Mouse (Mus musculus) lung, embryonic 14.5 days (tissue): ENCODE data around the gene Ppm1f. TPM values are rescaled to one million over a fixed set of nuclear protein-coding genes. Genes with fewer than 3 reads are reported as not detected.
"Not testable (repeated sequence)": the region's sequence is repeated elsewhere in the genome, so short reads cannot be mapped to it uniquely, and the experiment has no call there.

Source experiments
- ATAC-seq: fragments of 200-750 bp; cut with Nextera tagmentation; 2 replicates; pipeline ENCODE4 v1.8.0; 2017; ENCODE audit warnings: mild to moderate bottlenecking, moderate TSS enrichment, moderate library complexity; ENCODE audit not compliant: insufficient read depth
- DNase-seq: peaks from one replicate; pipeline ENCODE4 v3.0.0-alpha.2; 2015
- H3K27ac ChIP-seq: fragments of 300-500 bp; sonication (generic); 2 replicates; pipeline ENCODE4 v1.5.1; 2014; ENCODE audit warnings: low read depth, mild to moderate bottlenecking, moderate library complexity
- H3K27me3 ChIP-seq: fragments of 300-500 bp; sonication (generic); 2 replicates; pipeline ENCODE4 v1.6.1; 2014; ENCODE audit warnings: low read length, control low read depth; ENCODE audit not compliant: insufficient read depth
- H3K36me3 ChIP-seq: fragments of 300-500 bp; sonication (generic); 2 replicates; pipeline ENCODE4 v1.6.1; 2014; ENCODE audit warnings: control low read depth; ENCODE audit not compliant: insufficient read depth
- H3K4me1 ChIP-seq: fragments of 300-500 bp; sonication (generic); 2 replicates; pipeline ENCODE4 v1.6.1; 2014; ENCODE audit warnings: antibody characterized with exemption, control low read depth; ENCODE audit not compliant: insufficient read depth
- H3K4me2 ChIP-seq: fragments of 300-500 bp; sonication (generic); 2 replicates; pipeline ENCODE4 v1.6.1; 2014; ENCODE audit warnings: mild to moderate bottlenecking
- H3K4me3 ChIP-seq: fragments of 300-500 bp; sonication (generic); 2 replicates; pipeline ENCODE4 v1.5.1; 2014; ENCODE audit warnings: low read depth, low read length
- H3K9ac ChIP-seq: fragments of 300-500 bp; sonication (generic); 2 replicates; pipeline ENCODE4 v1.6.1; 2014
- H3K9me3 ChIP-seq: fragments of 300-500 bp; sonication (generic); 2 replicates; pipeline ENCODE4 v1.6.1; 2016; ENCODE audit warnings: low read depth, low read length, control low read depth
- CTCF ChIP-seq: IDR thresholded peaks from 2 replicates; pipeline ENCODE4 v1.5.1; 2016; ENCODE audit warnings: antibody characterized with exemption, low read depth
- WGBS: fragments of 180-500 bp; shearing (Covaris S2); extraction: QIAGEN DNeasy Blood & Tissue Kit; methylation state at CpG from one replicate; pipeline ENCODE4 v1.1.7; 2014; 5-methylcytosine and 5-hydroxymethylcytosine counted together
- polyA plus RNA-seq: library from polyadenylated mRNA; unstranded; fragments of >200 nt; fragmentation: Nextera tagmentation; extraction: Ambion mirVana; gene quantifications from 2 replicates; pipeline ENCODE4 v1.2.1, GENCODE M21; 2014

Ppm1f gene
- polyA plus RNA-seq = 27.6 and 29.4 TPM in 2 replicates

DNA sequence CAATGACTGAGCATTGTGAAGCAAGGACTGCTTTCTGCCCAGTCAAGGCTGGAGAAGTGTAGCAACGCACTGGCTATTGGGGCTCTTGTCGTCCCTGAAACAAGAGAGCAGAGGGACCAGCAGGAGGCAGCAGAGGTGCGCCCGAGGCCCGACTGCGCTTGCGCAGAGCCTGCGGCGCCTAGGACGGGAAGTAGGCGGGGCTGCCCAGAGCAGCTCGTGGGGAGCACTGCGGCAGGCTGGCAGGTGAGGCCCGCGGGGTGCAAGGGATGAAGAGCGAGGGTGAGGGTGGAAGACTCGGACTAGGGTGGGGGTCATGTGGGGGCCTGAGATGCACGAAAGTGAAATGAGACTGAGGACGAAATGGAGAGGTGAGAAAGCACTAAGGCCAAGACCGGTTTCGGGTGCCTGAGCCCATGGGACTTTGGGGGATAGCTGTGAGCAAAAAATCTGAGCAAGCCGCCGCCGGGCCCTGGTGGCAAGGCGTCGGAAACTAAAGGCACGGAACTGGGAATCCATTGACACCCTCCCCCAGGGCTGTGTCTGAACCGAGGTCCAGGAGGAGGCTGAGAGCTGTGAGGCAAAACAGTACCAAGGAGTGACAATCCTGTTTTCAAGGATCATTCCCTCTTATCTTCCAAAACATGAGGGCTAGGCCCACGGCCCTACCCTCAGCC, at the start of gene Ppm1f:
Ppm1f (plus strand) TSS at position 88 of the 674 bp plus-strand sequence.
- peak; percentile 97 for DNase-seq
- no peaks in the 10 kb centered on the region for H3K27me3 ChIP-seq
- H3K4me2 ChIP-seq = peak within 1 kb of the TSS; percentile 74
- H3K4me3 ChIP-seq = peak within 1 kb of the TSS; percentile 65
- no peaks in the 10 kb centered on the region for H3K4me1 ChIP-seq
- under 1% methylated on average over 29 of the region's 29 CpGs for WGBS
- H3K9ac ChIP-seq = peak within 1 kb of the TSS; percentile 65
- no peaks in the 10 kb centered on the region for H3K9me3 ChIP-seq
- peaks cover 26% of the 10 kb centered on the region for H3K36me3 ChIP-seq
- TF ChIP-seq CTCF = peak; percentile 94
- peak within 1 kb of the TSS; percentile 39 for H3K27ac ChIP-seq
- ATAC-seq = peak; percentile 93

DNA sequence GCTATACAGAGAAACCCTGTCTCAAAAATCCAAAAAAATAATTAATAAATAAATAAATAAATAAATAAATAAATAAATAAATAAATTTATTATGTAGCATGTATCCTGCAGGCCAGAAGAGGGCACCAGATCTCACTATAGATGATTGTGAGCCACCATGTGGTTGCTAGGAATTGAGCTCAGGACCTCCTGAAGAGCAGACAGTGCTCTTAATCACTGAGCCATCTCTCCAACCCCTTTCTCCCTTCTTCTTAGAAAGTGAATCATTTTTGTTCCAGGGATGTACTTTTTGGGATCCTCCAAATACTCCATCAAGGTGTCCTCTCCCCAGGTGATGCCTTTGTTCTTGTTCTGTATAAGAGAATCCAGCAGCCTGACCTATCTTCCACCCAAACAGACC, 47.1 kb upstream of the Ppm1f start:
- ATAC-seq (no peak), DNase-seq (no peak)
- no peak for TF ChIP-seq CTCF
- Histone ChIP-seq H3K9ac (no peak overlapping the region), H3K4me3 (no peak overlapping the region), H3K27ac (no peak overlapping the region), H3K27me3 (no peaks in the 10 kb centered on the region), H3K4me2 (no peak overlapping the region), H3K4me1 (no peaks in the 10 kb centered on the region), H3K9me3 (no peaks in the 10 kb centered on the region), H3K36me3 (no peaks in the 10 kb centered on the region)

GRCm38 (mm10) chr16:16852411-16852810, 43.9 kb upstream of the Ppm1f start:
- no peak overlapping the region for H3K9ac ChIP-seq
- no peak overlapping the region for H3K4me2 ChIP-seq
- no peaks in the 10 kb centered on the region for H3K9me3 ChIP-seq
- no peak for TF ChIP-seq CTCF
- H3K27me3 ChIP-seq = no peaks in the 10 kb centered on the region
- no peaks in the 10 kb centered on the region for H3K36me3 ChIP-seq
- H3K4me3 ChIP-seq = no peak overlapping the region
- H3K27ac ChIP-seq = no peak overlapping the region
- WGBS = 81% methylated on average over 3 of the region's 3 CpGs
- ATAC-seq (no peak), DNase-seq (no peak)
- no peaks in the 10 kb centered on the region for H3K4me1 ChIP-seq

DNA sequence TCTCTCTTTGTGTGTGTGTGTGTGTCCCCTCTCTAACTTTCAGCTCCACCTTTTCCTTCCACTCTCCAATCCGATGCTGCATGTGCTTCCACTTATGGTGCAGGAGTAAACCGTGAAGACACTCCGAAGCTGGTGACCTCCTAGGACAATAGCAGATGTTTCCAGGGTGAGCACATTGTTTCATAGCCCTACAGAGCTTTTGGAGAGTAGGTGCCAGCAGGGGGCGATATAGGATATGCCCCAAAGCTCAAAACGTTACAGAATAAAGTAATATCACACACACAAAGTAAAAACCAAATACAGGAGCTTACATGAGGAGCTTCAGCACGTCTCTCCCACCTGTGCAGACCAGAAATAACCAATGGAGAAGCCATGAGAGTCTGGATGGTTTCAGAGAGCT, 41.4 kb upstream of the Ppm1f start:
- Histone ChIP-seq H3K4me3 (no peak overlapping the region), H3K27me3 (no peaks in the 10 kb centered on the region), H3K9me3 (no peaks in the 10 kb centered on the region), H3K9ac (no peak overlapping the region), H3K4me2 (no peak overlapping the region), H3K4me1 (no peaks in the 10 kb centered on the region), H3K36me3 (no peaks in the 10 kb centered on the region), H3K27ac (no peak overlapping the region)
- TF ChIP-seq CTCF = peak; percentile 65
- DNase-seq = peak; percentile 74
- WGBS = 27% methylated on average over 6 of the region's 6 CpGs
- ATAC-seq = no peak

GRCm38 (mm10) chr16:16855541-16855940, 40.7 kb upstream of the Ppm1f start:
- Histone ChIP-seq H3K27me3 (no peaks in the 10 kb centered on the region), H3K4me3 (no peak overlapping the region), H3K36me3 (no peaks in the 10 kb centered on the region), H3K9ac (no peak overlapping the region), H3K9me3 (no peaks in the 10 kb centered on the region), H3K27ac (no peak overlapping the region), H3K4me1 (no peaks in the 10 kb centered on the region), H3K4me2 (no peak overlapping the region)
- TF ChIP-seq CTCF = no peak
- WGBS = 90% methylated on average over 1 of the region's 1 CpGs
- no peak for ATAC-seq
- no peak for DNase-seq

DNA sequence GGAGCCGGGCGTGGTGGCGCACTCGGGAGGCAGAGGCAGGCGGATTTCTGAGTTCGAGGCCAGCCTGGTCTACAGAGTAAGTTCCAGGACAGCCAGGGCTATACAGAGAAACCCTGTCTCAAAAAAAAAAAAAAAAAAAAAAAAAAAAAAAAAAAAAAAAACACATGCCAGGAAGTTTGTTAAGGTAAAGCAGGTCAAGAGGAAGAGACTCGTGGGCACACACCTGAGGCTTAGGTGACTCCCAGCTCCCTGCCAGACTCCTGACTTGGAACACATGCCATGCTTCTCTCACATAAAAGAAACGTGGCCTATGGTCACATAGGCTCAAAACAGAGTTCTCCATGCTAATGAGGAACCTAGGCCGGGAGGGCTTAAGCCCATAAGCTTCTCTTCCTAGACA, 40.2 kb upstream of the Ppm1f start:
- 80% methylated on average over 9 of the region's 9 CpGs for WGBS
- not testable (repeated sequence) for H3K27ac ChIP-seq, H3K27me3 ChIP-seq, H3K4me2 ChIP-seq, H3K4me3 ChIP-seq, H3K9me3 ChIP-seq, H3K9ac ChIP-seq, H3K36me3 ChIP-seq, H3K4me1 ChIP-seq, DNase-seq, ATAC-seq

GRCm38 (mm10) chr16:16856731-16857476, 39.4 kb upstream of the Ppm1f start:
- ATAC-seq = no peak
- Histone ChIP-seq H3K4me1 (no peaks in the 10 kb centered on the region), H3K27ac (no peak overlapping the region), H3K27me3 (no peaks in the 10 kb centered on the region), H3K4me2 (no peak overlapping the region), H3K36me3 (no peaks in the 10 kb centered on the region), H3K4me3 (no peak overlapping the region), H3K9ac (no peak overlapping the region), H3K9me3 (no peaks in the 10 kb centered on the region)
- WGBS = 71% methylated on average over 13 of the region's 13 CpGs
- no peak for TF ChIP-seq CTCF
- DNase-seq = no peak
